Mouse (Mus musculus): ENCODE results near the gene Fryl. TPM values are rescaled to one million over a fixed set of nuclear protein-coding genes. Genes with fewer than 3 reads are reported as not detected.
"Not testable (repeated sequence)": the region's sequence is repeated elsewhere in the genome, so short reads cannot be mapped to it uniquely, and the experiment has no call there.

Gene Fryl
- polyA plus RNA-seq, 1 experiment from 2014 or later: 23.3 TPM

DNA sequence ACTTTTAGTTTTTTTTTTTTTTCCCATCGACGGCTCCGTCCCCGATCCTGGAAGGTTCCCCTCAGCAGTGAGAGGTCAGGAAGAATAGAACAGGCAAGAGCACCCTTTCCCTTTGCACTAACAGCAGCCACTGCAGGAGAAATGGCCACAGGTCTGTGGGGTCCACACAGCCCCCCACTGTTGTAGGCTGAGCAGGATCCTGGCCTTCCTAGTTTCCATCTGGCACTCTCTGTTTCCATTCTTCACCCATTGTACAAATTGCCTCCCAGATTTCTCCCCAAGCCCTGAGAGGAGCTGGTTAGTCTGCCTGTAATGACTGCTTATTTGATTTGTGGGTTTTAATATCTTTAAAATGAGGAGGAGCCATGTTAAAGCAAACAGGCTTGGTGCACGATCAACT is 252.4 kb downstream of the Fryl start:
- ATAC-seq (ENCODE audit: insufficient number of reproducible peaks, insufficient read depth, low FRiP score, low TSS enrichment, low read depth): no peak
- Histone ChIP-seq H3K4me3 (replicated peaks) (no peak overlapping the region), H3K9ac (replicated peaks) (no peak overlapping the region), H3K36me3 (no peaks in the 10 kb centered on the region), H3K4me1 (replicated peaks) (peaks cover 8% of the 10 kb centered on the region), H3K27me3 (peaks cover 51% of the 10 kb centered on the region), H3K9me3 (no peaks in the 10 kb centered on the region), H3K4me2 (no peak overlapping the region), H3K27ac (no peak overlapping the region)
- 87% methylated on average over 5 of the region's 5 CpGs for WGBS

DNA sequence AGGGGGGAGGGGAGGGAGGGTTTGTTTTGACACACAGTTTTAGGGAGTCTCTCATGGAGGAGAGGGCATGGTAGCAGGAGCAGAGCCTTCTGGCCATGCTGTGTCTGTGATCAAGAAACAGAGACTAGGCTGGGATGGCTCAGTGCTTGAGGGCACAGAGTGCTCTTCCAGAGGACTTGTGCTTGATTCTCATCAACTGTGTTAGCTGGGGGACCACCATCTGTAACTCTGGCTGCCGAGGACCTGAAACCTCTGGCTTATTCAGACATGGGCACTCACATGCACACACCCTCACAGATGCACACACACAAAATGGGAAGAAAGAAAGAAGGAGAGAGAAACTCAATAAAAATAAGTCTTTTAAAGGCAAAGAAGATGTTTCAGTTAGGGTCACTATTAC is 257.9 kb downstream of the Fryl start:
- H3K9me3 ChIP-seq; H3K9ac ChIP-seq (replicated peaks); H3K4me2 ChIP-seq; H3K27ac ChIP-seq; H3K4me1 ChIP-seq (replicated peaks); H3K27me3 ChIP-seq; ATAC-seq (ENCODE audit: insufficient number of reproducible peaks, insufficient read depth, low FRiP score, low TSS enrichment, low read depth); H3K36me3 ChIP-seq; H3K4me3 ChIP-seq (replicated peaks): not testable (repeated sequence)
- 69% methylated on average over 1 of the region's 1 CpGs for WGBS

DNA sequence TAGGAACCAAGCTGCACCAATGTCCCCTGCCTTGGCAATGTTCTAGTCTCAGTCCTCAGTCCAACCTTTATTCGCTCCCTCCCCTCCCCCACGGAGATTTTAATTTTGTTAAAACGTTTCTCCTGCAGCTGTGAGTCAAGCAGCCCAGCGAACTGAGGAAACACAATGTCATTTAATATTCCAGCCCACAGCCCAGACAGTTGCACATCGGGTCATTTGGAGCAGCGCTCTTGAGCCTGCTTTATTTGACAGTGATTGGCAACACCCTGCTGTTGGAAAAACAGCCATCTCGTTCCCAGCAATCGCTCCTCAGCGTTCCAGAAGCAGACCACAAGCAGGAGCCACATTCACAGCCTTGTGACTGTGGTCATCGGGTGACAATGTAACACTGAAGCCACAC is 261.0 kb downstream of the Fryl start:
- peaks cover 2% of the 10 kb centered on the region; the same call in 1 of the 2 replicates for H3K4me1 ChIP-seq (replicated peaks)
- no peaks in the 10 kb centered on the region for H3K9me3 ChIP-seq
- 44% methylated on average over 10 of the region's 10 CpGs for WGBS
- no peak overlapping the region for H3K4me3 ChIP-seq (replicated peaks)
- H3K9ac ChIP-seq (replicated peaks): no peak overlapping the region
- H3K4me2 ChIP-seq: no peak overlapping the region
- H3K36me3 ChIP-seq: no peaks in the 10 kb centered on the region
- H3K27ac ChIP-seq: no peak overlapping the region
- H3K27me3 ChIP-seq: peaks cover 3% of the 10 kb centered on the region; the same call in 1 of the 2 replicates
- no peak for ATAC-seq (ENCODE audit: insufficient number of reproducible peaks, insufficient read depth, low FRiP score, low TSS enrichment, low read depth)

DNA sequence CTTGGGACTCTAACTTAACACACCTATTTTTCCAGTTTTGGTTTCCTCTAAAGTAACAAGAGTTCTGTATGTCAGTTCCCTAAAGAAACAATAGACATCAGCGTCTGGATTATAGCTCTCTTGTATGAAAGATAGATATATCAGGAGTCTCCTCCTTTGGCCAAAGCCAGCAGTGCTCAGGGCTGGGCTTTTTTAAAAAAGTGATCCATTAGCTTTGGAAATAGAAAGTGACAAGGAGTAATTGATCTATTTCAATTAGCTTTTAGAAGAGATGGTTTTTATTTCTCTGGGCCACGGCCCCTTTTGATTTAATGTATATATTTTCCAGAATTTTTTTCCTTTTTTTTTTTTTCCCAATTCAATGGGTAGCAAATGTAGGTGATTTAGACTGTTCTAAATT is 261.5 kb downstream of the Fryl start:
- WGBS: 75% methylated on average over 2 of the region's 2 CpGs
- H3K9me3 ChIP-seq: no peaks in the 10 kb centered on the region
- H3K4me2 ChIP-seq: no peak overlapping the region
- no peak for ATAC-seq (ENCODE audit: insufficient number of reproducible peaks, insufficient read depth, low FRiP score, low TSS enrichment, low read depth)
- H3K9ac ChIP-seq (replicated peaks): no peak overlapping the region
- no peaks in the 10 kb centered on the region for H3K36me3 ChIP-seq
- H3K4me1 ChIP-seq (replicated peaks): peaks cover 6% of the 10 kb centered on the region; the same call in 1 of the 2 replicates
- peaks cover 3% of the 10 kb centered on the region; the same call in 1 of the 2 replicates for H3K27me3 ChIP-seq
- no peak overlapping the region for H3K27ac ChIP-seq
- H3K4me3 ChIP-seq (replicated peaks): no peak overlapping the region

DNA sequence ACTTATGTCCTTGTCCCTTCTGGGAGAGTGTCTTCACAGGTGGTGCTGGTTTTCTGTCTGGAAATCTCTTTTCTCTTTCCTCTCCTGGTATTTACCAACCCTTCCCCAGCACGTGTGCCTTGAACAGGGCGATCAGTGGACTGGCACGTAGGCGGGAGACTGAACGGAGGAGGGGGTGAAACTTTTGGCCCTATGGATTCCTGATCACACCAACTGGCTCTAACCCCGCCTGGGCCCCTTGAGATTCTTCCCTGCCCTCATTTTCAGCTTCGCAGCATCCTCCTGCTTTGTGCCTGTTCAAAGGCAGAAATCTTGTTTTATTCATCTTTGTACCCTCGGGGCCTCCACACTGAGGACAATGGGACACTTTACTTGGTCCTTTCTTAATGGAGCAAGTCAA is 262.0 kb downstream of the Fryl start:
- H3K9me3 ChIP-seq: no peaks in the 10 kb centered on the region
- WGBS: 75% methylated on average over 8 of the region's 8 CpGs
- peaks cover 6% of the 10 kb centered on the region; the same call in 1 of the 2 replicates for H3K4me1 ChIP-seq (replicated peaks)
- H3K27me3 ChIP-seq: peaks cover 3% of the 10 kb centered on the region; the same call in 1 of the 2 replicates
- ATAC-seq (ENCODE audit: insufficient number of reproducible peaks, insufficient read depth, low FRiP score, low TSS enrichment, low read depth): no peak
- H3K36me3 ChIP-seq: no peaks in the 10 kb centered on the region
- no peak overlapping the region for H3K4me2 ChIP-seq
- H3K9ac ChIP-seq (replicated peaks): no peak overlapping the region
- H3K4me3 ChIP-seq (replicated peaks): no peak overlapping the region
- H3K27ac ChIP-seq: no peak overlapping the region

DNA sequence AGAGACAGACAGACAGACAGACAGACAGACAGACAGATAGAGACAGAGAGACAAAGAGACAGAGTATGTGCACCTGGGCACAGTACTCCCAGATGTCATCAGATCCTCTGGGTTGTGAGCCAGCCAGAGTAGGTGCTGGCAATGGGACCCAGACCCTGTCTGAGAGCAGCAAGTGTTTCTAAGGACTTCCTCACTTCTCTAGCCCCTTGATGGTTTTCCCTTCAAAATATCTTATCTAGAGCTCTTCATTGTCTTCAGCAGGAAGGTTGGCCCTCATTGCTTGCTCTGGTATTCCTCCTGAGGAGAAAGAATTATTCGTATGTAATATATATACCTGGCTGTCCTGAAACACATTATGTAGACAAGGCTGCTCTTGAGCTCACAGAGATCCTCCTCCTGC is 263.9 kb downstream of the Fryl start:
- Histone ChIP-seq H3K9me3 (no peaks in the 10 kb centered on the region), H3K4me3 (replicated peaks) (no peak overlapping the region), H3K27ac (no peak overlapping the region), H3K27me3 (peaks cover 3% of the 10 kb centered on the region; the same call in 1 of the 2 replicates), H3K4me1 (replicated peaks) (peaks cover 6% of the 10 kb centered on the region; the same call in 1 of the 2 replicates), H3K9ac (replicated peaks) (no peak overlapping the region), H3K4me2 (no peak overlapping the region), H3K36me3 (no peaks in the 10 kb centered on the region)
- WGBS: 94% methylated on average over 1 of the region's 1 CpGs
- ATAC-seq (ENCODE audit: insufficient number of reproducible peaks, insufficient read depth, low FRiP score, low TSS enrichment, low read depth): no peak

DNA sequence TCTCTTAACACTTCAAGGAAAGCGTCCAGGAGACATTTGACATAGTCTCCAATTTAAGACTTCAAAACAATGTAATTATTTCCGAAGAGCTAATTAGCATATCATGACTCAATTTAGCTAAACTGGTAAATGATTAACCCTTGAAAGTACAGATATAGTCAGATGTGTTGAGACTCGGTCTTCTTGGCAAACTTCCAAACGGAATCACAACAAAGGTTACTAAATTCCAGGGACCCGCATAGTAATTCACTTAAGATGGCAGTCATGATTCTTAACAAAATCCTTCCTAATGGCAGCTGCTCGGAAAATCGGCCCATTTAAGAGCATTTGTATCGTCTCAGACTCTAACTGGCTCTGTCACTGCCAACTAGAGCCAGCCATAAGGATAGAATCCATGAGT is 266.7 kb downstream of the Fryl start:
- Histone ChIP-seq H3K9ac (replicated peaks) (no peak overlapping the region), H3K27ac (no peak overlapping the region), H3K4me1 (replicated peaks) (peaks cover 6% of the 10 kb centered on the region), H3K36me3 (no peaks in the 10 kb centered on the region), H3K4me3 (replicated peaks) (no peak overlapping the region), H3K9me3 (no peaks in the 10 kb centered on the region), H3K4me2 (no peak overlapping the region), H3K27me3 (no peaks in the 10 kb centered on the region)
- no peak for ATAC-seq (ENCODE audit: insufficient number of reproducible peaks, insufficient read depth, low FRiP score, low TSS enrichment, low read depth)
- WGBS: 69% methylated on average over 8 of the region's 8 CpGs

DNA sequence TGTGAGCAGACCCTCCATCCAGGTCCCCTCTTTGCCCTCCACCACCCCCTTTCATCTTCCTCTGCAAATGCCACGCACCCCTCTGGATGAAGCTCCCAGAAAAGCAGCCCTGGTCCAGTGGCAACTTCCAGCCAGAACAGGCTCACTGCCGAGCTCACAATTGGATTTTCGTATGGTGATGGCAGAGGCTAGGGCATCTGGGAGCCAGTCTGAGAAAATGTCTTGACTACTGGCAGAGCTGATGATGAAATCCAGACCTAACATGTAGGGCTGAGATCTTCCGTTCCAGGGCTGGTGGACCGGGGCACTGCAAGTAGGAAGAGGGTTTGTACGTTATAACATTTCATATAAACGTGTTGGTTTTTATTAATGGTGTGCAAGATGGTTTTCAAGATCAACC is 268.6 kb downstream of the Fryl start:
- H3K27me3 ChIP-seq: no peaks in the 10 kb centered on the region
- H3K36me3 ChIP-seq: no peaks in the 10 kb centered on the region
- H3K4me3 ChIP-seq (replicated peaks): no peak overlapping the region
- WGBS: 73% methylated on average over 7 of the region's 7 CpGs
- no peak for ATAC-seq (ENCODE audit: insufficient number of reproducible peaks, insufficient read depth, low FRiP score, low TSS enrichment, low read depth)
- H3K27ac ChIP-seq: no peak overlapping the region
- peaks cover 11% of the 10 kb centered on the region for H3K4me1 ChIP-seq (replicated peaks)
- no peaks in the 10 kb centered on the region for H3K9me3 ChIP-seq
- no peak overlapping the region for H3K4me2 ChIP-seq
- no peak overlapping the region for H3K9ac ChIP-seq (replicated peaks)

DNA sequence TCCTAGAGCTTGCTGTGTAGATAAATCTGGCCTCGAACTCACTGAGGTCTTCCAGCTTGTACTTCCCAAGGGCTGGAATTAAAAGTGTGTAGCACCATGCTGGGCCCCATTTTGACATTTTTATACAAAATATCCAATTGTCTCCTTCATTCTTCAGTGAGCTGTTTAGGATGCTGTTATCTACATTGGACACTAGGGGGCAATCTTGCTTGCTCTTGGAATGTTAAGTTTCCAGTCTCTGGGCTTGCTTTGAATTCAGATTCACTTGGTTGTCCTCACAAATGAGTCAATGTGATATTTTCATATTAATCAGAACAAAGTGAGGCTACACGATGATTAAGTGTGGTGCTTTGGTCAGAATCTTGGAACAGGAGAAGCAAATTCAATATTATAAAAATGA is 272.3 kb downstream of the Fryl start:
- Histone ChIP-seq H3K27ac (no peak overlapping the region), H3K27me3 (no peaks in the 10 kb centered on the region), H3K9me3 (no peaks in the 10 kb centered on the region), H3K4me3 (replicated peaks) (no peak overlapping the region), H3K9ac (replicated peaks) (no peak overlapping the region), H3K4me2 (no peak overlapping the region), H3K4me1 (replicated peaks) (peaks cover 6% of the 10 kb centered on the region; the same call in 1 of the 2 replicates), H3K36me3 (peaks cover 15% of the 10 kb centered on the region; the same call in 1 of the 2 replicates)
- ATAC-seq (ENCODE audit: insufficient number of reproducible peaks, insufficient read depth, low FRiP score, low TSS enrichment, low read depth): no peak
- 9% methylated on average over 2 of the region's 2 CpGs for WGBS

DNA sequence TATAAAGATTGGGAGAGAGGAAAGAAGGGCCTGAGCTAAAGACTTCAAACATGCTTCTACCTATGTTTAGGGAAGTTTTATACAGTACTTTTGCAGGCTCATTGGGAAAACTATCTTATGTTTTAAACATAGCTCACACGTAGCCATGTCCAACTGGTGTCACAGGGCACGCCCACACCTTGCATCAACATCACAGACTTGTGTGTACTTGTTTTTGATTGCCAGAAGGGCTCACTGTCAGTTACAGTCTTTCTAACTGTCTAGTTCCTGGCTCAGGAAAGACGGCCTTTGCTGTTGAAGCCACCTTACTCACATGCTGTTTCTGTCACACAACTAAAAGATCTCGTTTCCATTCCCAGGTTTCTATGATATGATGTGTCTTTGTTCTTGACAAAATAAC is 279.9 kb downstream of the Fryl start:
- Histone ChIP-seq H3K9me3 (no peaks in the 10 kb centered on the region), H3K4me1 (replicated peaks) (no peaks in the 10 kb centered on the region), H3K9ac (replicated peaks) (no peak overlapping the region), H3K27ac (no peak overlapping the region), H3K27me3 (no peaks in the 10 kb centered on the region), H3K4me3 (replicated peaks) (no peak overlapping the region), H3K36me3 (peaks cover 64% of the 10 kb centered on the region), H3K4me2 (no peak overlapping the region)
- ATAC-seq (ENCODE audit: insufficient number of reproducible peaks, insufficient read depth, low FRiP score, low TSS enrichment, low read depth): no peak
- 76% methylated on average over 4 of the region's 4 CpGs for WGBS

DNA sequence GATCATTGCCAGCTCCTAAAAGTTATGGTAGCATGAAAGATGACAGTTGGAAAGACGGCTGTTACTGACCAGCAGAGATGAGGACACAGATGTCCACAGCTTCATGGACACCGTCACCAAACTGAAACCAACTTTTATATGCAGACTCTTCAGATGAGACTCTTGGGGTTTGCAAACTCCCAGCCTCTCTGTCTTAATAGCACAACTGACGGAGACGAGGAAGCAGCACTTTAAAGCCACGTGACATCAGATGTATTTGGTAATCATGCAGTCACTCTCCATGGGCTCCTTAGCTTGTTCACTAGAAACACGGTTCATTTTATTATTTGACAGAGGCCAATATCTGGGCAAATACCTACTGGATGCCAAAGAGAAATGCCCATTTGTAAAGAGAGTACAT is 280.4 kb downstream of the Fryl start:
- no peak overlapping the region for H3K4me2 ChIP-seq
- ATAC-seq (ENCODE audit: insufficient number of reproducible peaks, insufficient read depth, low FRiP score, low TSS enrichment, low read depth): no peak
- no peak overlapping the region for H3K9ac ChIP-seq (replicated peaks)
- peaks cover 66% of the 10 kb centered on the region for H3K36me3 ChIP-seq
- H3K4me3 ChIP-seq (replicated peaks): no peak overlapping the region
- H3K9me3 ChIP-seq: no peaks in the 10 kb centered on the region
- no peaks in the 10 kb centered on the region for H3K4me1 ChIP-seq (replicated peaks)
- H3K27me3 ChIP-seq: no peaks in the 10 kb centered on the region
- H3K27ac ChIP-seq: no peak overlapping the region
- 89% methylated on average over 6 of the region's 6 CpGs for WGBS

DNA sequence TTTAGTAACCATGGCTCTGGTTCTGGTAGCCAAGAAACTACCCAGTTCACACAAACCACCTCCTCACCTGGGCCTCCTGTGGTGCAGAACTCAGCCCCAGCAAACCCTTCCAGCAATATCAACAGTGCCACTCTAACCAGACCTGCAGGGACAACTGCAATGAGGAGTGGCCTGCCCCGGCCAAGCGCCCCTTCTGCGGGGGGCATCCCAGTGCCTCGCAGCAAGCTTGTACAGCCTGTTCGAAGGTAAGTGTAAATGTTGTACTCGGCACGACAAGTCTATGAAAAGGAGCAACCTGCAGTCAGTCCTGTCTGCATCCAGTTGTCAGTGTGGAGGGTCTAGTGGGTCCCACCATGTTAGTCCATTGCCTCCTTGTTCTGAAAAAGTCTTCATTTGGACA is 281.8 kb downstream of the Fryl start, which contains the start of gene Gm10135:
Gene Gm10135 (minus strand): TSS at position 101 of the 400 bp plus-strand sequence.
- H3K27ac ChIP-seq: no peak within 1 kb of the TSS
- H3K36me3 ChIP-seq: peaks cover 61% of the 10 kb centered on the region
- H3K27me3 ChIP-seq: no peaks in the 10 kb centered on the region
- H3K4me1 ChIP-seq (replicated peaks): no peaks in the 10 kb centered on the region
- H3K4me3 ChIP-seq (replicated peaks): no peak within 1 kb of the TSS
- no peak within 1 kb of the TSS for H3K9ac ChIP-seq (replicated peaks)
- 92% methylated on average over 7 of the region's 7 CpGs for WGBS
- no peaks in the 10 kb centered on the region for H3K9me3 ChIP-seq
- ATAC-seq (ENCODE audit: insufficient number of reproducible peaks, insufficient read depth, low FRiP score, low TSS enrichment, low read depth): no peak
- no peak within 1 kb of the TSS for H3K4me2 ChIP-seq
